Mouse (Mus musculus): ENCODE data around the gene Aff1. TPM values are rescaled to one million over a fixed set of nuclear protein-coding genes. Genes with fewer than 3 reads are reported as not detected.

The Aff1 gene
- polyA plus RNA-seq, 1 experiment from 2014 or later: 3.5 TPM

GRCm38 (mm10) chr5:103829158-103829557 is 137.0 kb downstream of the Aff1 start:
- Histone ChIP-seq H3K27ac (replicated peaks) (no peak overlapping the region), H3K36me3 (peaks cover 31% of the 10 kb centered on the region), H3K27me3 (ENCODE audit: low read depth, poor library complexity, severe bottlenecking) (no peaks in the 10 kb centered on the region), H3K4me3 (no peak overlapping the region), H3K4me1 (no peaks in the 10 kb centered on the region), H3K9me3 (replicated peaks) (no peaks in the 10 kb centered on the region)
- WGBS: 79% methylated on average over 12 of the region's 12 CpGs
- DNase-seq (ENCODE audit: low spot score): no peak

GRCm38 (mm10) chr5:103830886-103831285 is 138.7 kb downstream of the Aff1 start:
- no peak overlapping the region for H3K27ac ChIP-seq (replicated peaks)
- peaks cover 1% of the 10 kb centered on the region; the same call in 1 of the 2 replicates for H3K4me1 ChIP-seq
- H3K4me3 ChIP-seq: no peak overlapping the region
- peaks cover 43% of the 10 kb centered on the region for H3K36me3 ChIP-seq
- no peaks in the 10 kb centered on the region for H3K27me3 ChIP-seq (ENCODE audit: low read depth, poor library complexity, severe bottlenecking)
- WGBS: 94% methylated on average over 1 of the region's 1 CpGs
- no peak for DNase-seq (ENCODE audit: low spot score)
- no peaks in the 10 kb centered on the region for H3K9me3 ChIP-seq (replicated peaks)

- 89% methylated on average over 15 of the region's 15 CpGs for WGBS
- no peak overlapping the region for H3K27ac ChIP-seq (replicated peaks)
- DNase-seq (ENCODE audit: low spot score): no peak
These were observed 143.4 kb downstream of the Aff1 start for GRCm38 (mm10) chr5:103835471-103836147.

GRCm38 (mm10) chr5:103836148-103836784 is 144.1 kb downstream of the Aff1 start:
- H3K36me3 ChIP-seq: peaks cover 23% of the 10 kb centered on the region
- DNase-seq (ENCODE audit: low spot score): no peak
- no peak overlapping the region for H3K4me3 ChIP-seq
- WGBS: 59% methylated on average over 10 of the region's 11 CpGs
- peaks cover 8% of the 10 kb centered on the region for H3K4me1 ChIP-seq
- H3K9me3 ChIP-seq (replicated peaks): no peaks in the 10 kb centered on the region
- no peak overlapping the region for H3K27ac ChIP-seq (replicated peaks)
- H3K27me3 ChIP-seq (ENCODE audit: low read depth, poor library complexity, severe bottlenecking): no peaks in the 10 kb centered on the region

More at GRCm38 (mm10) chr5:103835471-103836147, 143.4 kb downstream of the Aff1 start:
- H3K9me3 ChIP-seq (replicated peaks): no peaks in the 10 kb centered on the region
- peaks cover 8% of the 10 kb centered on the region for H3K4me1 ChIP-seq
- H3K27me3 ChIP-seq (ENCODE audit: low read depth, poor library complexity, severe bottlenecking): no peaks in the 10 kb centered on the region
- H3K36me3 ChIP-seq: peaks cover 23% of the 10 kb centered on the region
- H3K4me3 ChIP-seq: no peak overlapping the region

GRCm38 (mm10) chr5:103838550-103839264 is 146.5 kb downstream of the Aff1 start:
- Histone ChIP-seq H3K36me3 (peaks cover 26% of the 10 kb centered on the region), H3K27ac (replicated peaks) (no peak overlapping the region), H3K4me1 (peaks cover 8% of the 10 kb centered on the region), H3K4me3 (no peak overlapping the region), H3K9me3 (replicated peaks) (no peaks in the 10 kb centered on the region), H3K27me3 (ENCODE audit: low read depth, poor library complexity, severe bottlenecking) (no peaks in the 10 kb centered on the region)
- no peak for DNase-seq (ENCODE audit: low spot score)
- WGBS: 97% methylated on average over 15 of the region's 15 CpGs

GRCm38 (mm10) chr5:103839265-103839626 is 147.1 kb downstream of the Aff1 start:
- H3K27ac ChIP-seq (replicated peaks): no peak overlapping the region
- WGBS: 90% methylated on average over 3 of the region's 3 CpGs
- H3K4me1 ChIP-seq: peaks cover 8% of the 10 kb centered on the region
- H3K4me3 ChIP-seq: no peak overlapping the region
- DNase-seq (ENCODE audit: low spot score): no peak
- H3K36me3 ChIP-seq: peaks cover 21% of the 10 kb centered on the region
- H3K9me3 ChIP-seq (replicated peaks): no peaks in the 10 kb centered on the region
- no peaks in the 10 kb centered on the region for H3K27me3 ChIP-seq (ENCODE audit: low read depth, poor library complexity, severe bottlenecking)

GRCm38 (mm10) chr5:103843938-103844337 is 151.8 kb downstream of the Aff1 start:
- Histone ChIP-seq H3K9me3 (replicated peaks) (no peaks in the 10 kb centered on the region), H3K27ac (replicated peaks) (no peak overlapping the region), H3K27me3 (ENCODE audit: low read depth, poor library complexity, severe bottlenecking) (no peaks in the 10 kb centered on the region), H3K36me3 (peaks cover 35% of the 10 kb centered on the region), H3K4me3 (no peak overlapping the region), H3K4me1 (peaks cover 26% of the 10 kb centered on the region)
- 50% methylated on average over 1 of the region's 1 CpGs for WGBS
- DNase-seq (ENCODE audit: low spot score): peak; percentile 39

GRCm38 (mm10) chr5:103845418-103846153 is 153.4 kb downstream of the Aff1 start:
- no peaks in the 10 kb centered on the region for H3K9me3 ChIP-seq (replicated peaks)
- H3K4me1 ChIP-seq: peaks cover 26% of the 10 kb centered on the region
- H3K4me3 ChIP-seq: no peak overlapping the region
- H3K27ac ChIP-seq (replicated peaks): 0 out of 2 replicates have a peak overlapping the region, but pooled peaks have one; percentile 1
- H3K36me3 ChIP-seq: peaks cover 52% of the 10 kb centered on the region
- H3K27me3 ChIP-seq (ENCODE audit: low read depth, poor library complexity, severe bottlenecking): no peaks in the 10 kb centered on the region
- peak; percentile 62 for DNase-seq (ENCODE audit: low spot score)
- 60% methylated on average over 19 of the region's 19 CpGs for WGBS

GRCm38 (mm10) chr5:103846154-103846551 is 154.0 kb downstream of the Aff1 start:
- Histone ChIP-seq H3K9me3 (replicated peaks) (no peaks in the 10 kb centered on the region), H3K4me1 (peaks cover 26% of the 10 kb centered on the region), H3K4me3 (no peak overlapping the region), H3K27me3 (ENCODE audit: low read depth, poor library complexity, severe bottlenecking) (no peaks in the 10 kb centered on the region), H3K27ac (replicated peaks) (no peak overlapping the region), H3K36me3 (peaks cover 57% of the 10 kb centered on the region)
- no peak for DNase-seq (ENCODE audit: low spot score)
- 81% methylated on average over 10 of the region's 10 CpGs for WGBS

GRCm38 (mm10) chr5:103846609-103847008 is 154.4 kb downstream of the Aff1 start:
- no peaks in the 10 kb centered on the region for H3K27me3 ChIP-seq (ENCODE audit: low read depth, poor library complexity, severe bottlenecking)
- peaks cover 60% of the 10 kb centered on the region for H3K36me3 ChIP-seq
- WGBS: 44% methylated on average over 5 of the region's 5 CpGs
- DNase-seq (ENCODE audit: low spot score): no peak
- H3K27ac ChIP-seq (replicated peaks): no peak overlapping the region
- H3K4me3 ChIP-seq: no peak overlapping the region
- H3K4me1 ChIP-seq: peaks cover 26% of the 10 kb centered on the region
- no peaks in the 10 kb centered on the region for H3K9me3 ChIP-seq (replicated peaks)

- no peaks in the 10 kb centered on the region for H3K9me3 ChIP-seq (replicated peaks)
- no peaks in the 10 kb centered on the region for H3K27me3 ChIP-seq (ENCODE audit: low read depth, poor library complexity, severe bottlenecking)
- H3K4me1 ChIP-seq: peaks cover 26% of the 10 kb centered on the region
- DNase-seq (ENCODE audit: low spot score): no peak
- H3K4me3 ChIP-seq: no peak overlapping the region
- no peak overlapping the region for H3K27ac ChIP-seq (replicated peaks)
- 92% methylated on average over 8 of the region's 8 CpGs for WGBS
- peaks cover 60% of the 10 kb centered on the region for H3K36me3 ChIP-seq
These were observed 156.4 kb downstream of the Aff1 start for GRCm38 (mm10) chr5:103848546-103848945.

GRCm38 (mm10) chr5:103852756-103853549 is 160.8 kb downstream of the Aff1 start:
- WGBS: 84% methylated on average over 4 of the region's 4 CpGs
- H3K27ac ChIP-seq (replicated peaks): no peak overlapping the region

More at GRCm38 (mm10) chr5:103852756-103853549, 160.8 kb downstream of the Aff1 start:
- DNase-seq (ENCODE audit: low spot score): no peak
- peaks cover 3% of the 10 kb centered on the region for H3K4me1 ChIP-seq
- peaks cover 44% of the 10 kb centered on the region for H3K36me3 ChIP-seq
- no peaks in the 10 kb centered on the region for H3K9me3 ChIP-seq (replicated peaks)
- no peak overlapping the region for H3K4me3 ChIP-seq
- H3K27me3 ChIP-seq (ENCODE audit: low read depth, poor library complexity, severe bottlenecking): no peaks in the 10 kb centered on the region
